Mouse (Mus musculus): ENCODE results near the gene Gas7. TPM values are rescaled to one million over a fixed set of nuclear protein-coding genes. Genes with fewer than 3 reads are reported as not detected.

Gene Gas7
- polyA plus RNA-seq, 1 experiment, result 3.0 TPM

GRCm38 (mm10) chr11:67679930-67680329 is 224.7 kb downstream of the Gas7 start:
- Histone ChIP-seq H3K27me3 (replicated peaks) (peaks cover 39% of the 10 kb centered on the region), H3K4me3 (replicated peaks) (no peak overlapping the region), H3K4me1 (peaks cover 9% of the 10 kb centered on the region), H3K36me3 (replicated peaks; ENCODE audit: low read length) (no peaks in the 10 kb centered on the region), H3K9me3 (no peaks in the 10 kb centered on the region)
- TF ChIP-seq FLI1 (IDR thresholded peaks at IDR 0.05; ENCODE audit: low read length) (no peak), GATA1 (IDR thresholded peaks at IDR 0.05; ENCODE audit: borderline replicate concordance, low read length) (no peak)

GRCm38 (mm10) chr11:67681871-67682270 is 226.6 kb downstream of the Gas7 start:
- H3K4me3 ChIP-seq (replicated peaks), result no peak overlapping the region
- peaks cover 39% of the 10 kb centered on the region for H3K27me3 ChIP-seq (replicated peaks)
- no peaks in the 10 kb centered on the region for H3K36me3 ChIP-seq (replicated peaks; ENCODE audit: low read length)
- no peaks in the 10 kb centered on the region for H3K9me3 ChIP-seq
- H3K4me1 ChIP-seq, result no peaks in the 10 kb centered on the region; the same call in 1 of the 2 replicates
- TF ChIP-seq GATA1 (IDR thresholded peaks at IDR 0.05; ENCODE audit: borderline replicate concordance, low read length) (no peak), FLI1 (IDR thresholded peaks at IDR 0.05; ENCODE audit: low read length) (no peak)

- TF ChIP-seq GATA1 (IDR thresholded peaks at IDR 0.05; ENCODE audit: borderline replicate concordance, low read length) (no peak), FLI1 (IDR thresholded peaks at IDR 0.05; ENCODE audit: low read length) (no peak)
- no peaks in the 10 kb centered on the region for H3K9me3 ChIP-seq
Measured at GRCm38 (mm10) chr11:67686109-67686508, 230.9 kb downstream of the Gas7 start.

GRCm38 (mm10) chr11:67694703-67695376 is 239.6 kb downstream of the Gas7 start, which contains the start of gene Rcvrn:
Rcvrn (plus strand) TSS chr11:67695326.
- Histone ChIP-seq H3K27me3 (replicated peaks) (peaks cover 14% of the 10 kb centered on the region), H3K4me1 (peaks cover 11% of the 10 kb centered on the region), H3K9me3 (peaks cover 11% of the 10 kb centered on the region), H3K4me3 (replicated peaks) (peak within 1 kb of the TSS; percentile 7), H3K36me3 (replicated peaks; ENCODE audit: low read length) (no peaks in the 10 kb centered on the region)
- TF ChIP-seq FLI1 (IDR thresholded peaks at IDR 0.05; ENCODE audit: low read length) (no peak), GATA1 (IDR thresholded peaks at IDR 0.05; ENCODE audit: borderline replicate concordance, low read length) (no peak)

More at GRCm38 (mm10) chr11:67686109-67686508, 230.9 kb downstream of the Gas7 start:
- peaks cover 32% of the 10 kb centered on the region for H3K27me3 ChIP-seq (replicated peaks)
- H3K4me1 ChIP-seq, result no peaks in the 10 kb centered on the region; the same call in 1 of the 2 replicates
- no peaks in the 10 kb centered on the region for H3K36me3 ChIP-seq (replicated peaks; ENCODE audit: low read length)
- no peak overlapping the region for H3K4me3 ChIP-seq (replicated peaks)

- Histone ChIP-seq H3K9me3 (no peaks in the 10 kb centered on the region), H3K4me3 (replicated peaks) (no peak overlapping the region), H3K4me1 (no peaks in the 10 kb centered on the region), H3K36me3 (replicated peaks; ENCODE audit: low read length) (no peaks in the 10 kb centered on the region), H3K27me3 (replicated peaks) (peaks cover 7% of the 10 kb centered on the region)
- TF ChIP-seq GATA1 (IDR thresholded peaks at IDR 0.05; ENCODE audit: borderline replicate concordance, low read length) (no peak), FLI1 (IDR thresholded peaks at IDR 0.05; ENCODE audit: low read length) (no peak)
Measured at GRCm38 (mm10) chr11:67712976-67713375, 257.7 kb downstream of the Gas7 start.

- TF ChIP-seq GATA1 (IDR thresholded peaks at IDR 0.05; ENCODE audit: borderline replicate concordance, low read length), result no peak
- TF ChIP-seq FLI1 (IDR thresholded peaks at IDR 0.05; ENCODE audit: low read length), result no peak
- H3K4me3 ChIP-seq (replicated peaks), result no peak overlapping the region
- no peaks in the 10 kb centered on the region for H3K9me3 ChIP-seq
- H3K27me3 ChIP-seq (replicated peaks), result peaks cover 7% of the 10 kb centered on the region
- H3K36me3 ChIP-seq (replicated peaks; ENCODE audit: low read length), result no peaks in the 10 kb centered on the region
- H3K4me1 ChIP-seq, result no peaks in the 10 kb centered on the region
Measured at GRCm38 (mm10) chr11:67715382-67715781, 260.1 kb downstream of the Gas7 start.

GRCm38 (mm10) chr11:67721485-67721884 is 266.2 kb downstream of the Gas7 start:
- TF ChIP-seq FLI1 (IDR thresholded peaks at IDR 0.05; ENCODE audit: low read length), result no peak
- TF ChIP-seq GATA1 (IDR thresholded peaks at IDR 0.05; ENCODE audit: borderline replicate concordance, low read length), result no peak
- no peaks in the 10 kb centered on the region for H3K36me3 ChIP-seq (replicated peaks; ENCODE audit: low read length)
- no peaks in the 10 kb centered on the region for H3K9me3 ChIP-seq
- no peaks in the 10 kb centered on the region for H3K4me1 ChIP-seq
- H3K4me3 ChIP-seq (replicated peaks), result no peak overlapping the region
- H3K27me3 ChIP-seq (replicated peaks), result peaks cover 8% of the 10 kb centered on the region

GRCm38 (mm10) chr11:67722399-67723156 is 267.3 kb downstream of the Gas7 start:
- Histone ChIP-seq H3K4me1 (no peaks in the 10 kb centered on the region), H3K27me3 (replicated peaks) (peaks cover 8% of the 10 kb centered on the region), H3K36me3 (replicated peaks; ENCODE audit: low read length) (no peaks in the 10 kb centered on the region), H3K9me3 (no peaks in the 10 kb centered on the region), H3K4me3 (replicated peaks) (no peak overlapping the region)
- TF ChIP-seq GATA1 (IDR thresholded peaks at IDR 0.05; ENCODE audit: borderline replicate concordance, low read length) (no peak), FLI1 (IDR thresholded peaks at IDR 0.05; ENCODE audit: low read length) (no peak)

GRCm38 (mm10) chr11:67723231-67724013 is 268.2 kb downstream of the Gas7 start:
- no peaks in the 10 kb centered on the region for H3K9me3 ChIP-seq
- H3K4me3 ChIP-seq (replicated peaks), result no peak overlapping the region
- TF ChIP-seq FLI1 (IDR thresholded peaks at IDR 0.05; ENCODE audit: low read length) (no peak), GATA1 (IDR thresholded peaks at IDR 0.05; ENCODE audit: borderline replicate concordance, low read length) (no peak)
- peaks cover 8% of the 10 kb centered on the region for H3K27me3 ChIP-seq (replicated peaks)
- no peaks in the 10 kb centered on the region for H3K4me1 ChIP-seq
- no peaks in the 10 kb centered on the region for H3K36me3 ChIP-seq (replicated peaks; ENCODE audit: low read length)

All from megakaryocyte, embryonic 14.5 days (primary cell).